Mouse (Mus musculus): ENCODE results near the gene Atxn7. TPM values are rescaled to one million over a fixed set of nuclear protein-coding genes. Genes with fewer than 3 reads are reported as not detected.

Atxn7 gene
- polyA plus RNA-seq, 1 experiment from 2014 or later = 3.5 TPM

- peak within 1 kb of the TSS; percentile 83 for H3K4me2 ChIP-seq (ENCODE audit: low read depth, low read length)
- H3K9me3 ChIP-seq (ENCODE audit: control insufficient read depth, low read length) = no peaks in the 10 kb centered on the region
- peaks cover 5% of the 10 kb centered on the region; the same call in 1 of the 2 replicates for H3K4me1 ChIP-seq (ENCODE audit: control insufficient read depth, insufficient read depth, low read length)
- peaks cover 8% of the 10 kb centered on the region for H3K36me3 ChIP-seq (ENCODE audit: control insufficient read depth, insufficient read depth, low read length)
- H3K4me3 ChIP-seq (ENCODE audit: low read length) = peak within 1 kb of the TSS; percentile 98
- H3K27me3 ChIP-seq (replicated peaks; ENCODE audit: control insufficient read depth, insufficient read depth, low read length) = no peaks in the 10 kb centered on the region
- peak within 1 kb of the TSS; percentile 99 for H3K9ac ChIP-seq (ENCODE audit: low read depth, low read length)
- under 1% methylated on average over 68 of the region's 68 CpGs for WGBS
- peak within 1 kb of the TSS; percentile 65 for H3K27ac ChIP-seq (ENCODE audit: low read length)
- peak; percentile 98 for ATAC-seq
Observed at GRCm38 (mm10) chr14:14120230-14121096, 159.2 kb downstream of the Atxn7 start, which contains the start of gene Psmd6. Psmd6 (minus strand) TSS chr14:14120984.

Other genes starting within 250 kb of the Atxn7 start
- 0.04 and 0.07 TPM in 2 replicates for gene Gm281, start 47.0 kb upstream of the Atxn7 start, polyA plus RNA-seq (2015; fragmentation: Nextera tagmentation; extraction: Ambion mirVana)
- gene Thoc7, start 412 bp downstream of the Atxn7 start, polyA plus RNA-seq (2015; fragmentation: Nextera tagmentation; extraction: Ambion mirVana) = 152 and 155 TPM in 2 replicates
- gene Psmd6, start 159.5 kb downstream of the Atxn7 start, polyA plus RNA-seq (2015; fragmentation: Nextera tagmentation; extraction: Ambion mirVana) = 189 and 203 TPM in 2 replicates
- not detected in 2 replicates for gene Olfr720, start 225.4 kb downstream of the Atxn7 start, polyA plus RNA-seq (2015; fragmentation: Nextera tagmentation; extraction: Ambion mirVana)

All from intestine, embryonic 16.5 days (tissue).